Mouse (Mus musculus): Measurements from ENCODE around the gene Syt17. TPM values are rescaled to one million over a fixed set of nuclear protein-coding genes. Genes with fewer than 3 reads are reported as not detected.
A peak's percentile ranks its signal among the peaks of the same experiment; 100 is the strongest.
"Not testable (repeated sequence)": the region's sequence is repeated elsewhere in the genome, so short reads cannot be mapped to it uniquely, and the experiment has no call there.

Gene Syt17
- total and polyA plus RNA-seq, 3 experiments: 3.9 to 11.4 (median 6.0) TPM

- DNase-seq: no peak
These were observed 71.4 kb downstream of the Syt17 start for GRCm38 (mm10) chr7:118376590-118376989.

GRCm38 (mm10) chr7:118375341-118375740, 72.7 kb downstream of the Syt17 start:
- DNase-seq: no peak

GRCm38 (mm10) chr7:118371361-118371760, 76.7 kb downstream of the Syt17 start:
- no peak for DNase-seq

- DNase-seq: no peak
These were observed 78.3 kb downstream of the Syt17 start for GRCm38 (mm10) chr7:118369705-118370104.

- DNase-seq: no peak
These were observed 82.1 kb downstream of the Syt17 start for GRCm38 (mm10) chr7:118365902-118366301.

GRCm38 (mm10) chr7:118365251-118365650, 82.8 kb downstream of the Syt17 start:
- no peak for DNase-seq

GRCm38 (mm10) chr7:118364353-118365007, 83.5 kb downstream of the Syt17 start:
- DNase-seq: peak; percentile 15

- no peak for DNase-seq
These were observed 84.3 kb downstream of the Syt17 start for GRCm38 (mm10) chr7:118363587-118364233.

- DNase-seq: no peak
These were observed 85.1 kb downstream of the Syt17 start for GRCm38 (mm10) chr7:118362931-118363330.

GRCm38 (mm10) chr7:118362258-118362657, 85.8 kb downstream of the Syt17 start:
- DNase-seq: no peak

- no peak for DNase-seq
These were observed 89.0 kb downstream of the Syt17 start for GRCm38 (mm10) chr7:118358977-118359376.

- DNase-seq: not testable (repeated sequence)
These were observed 91.5 kb downstream of the Syt17 start for GRCm38 (mm10) chr7:118356410-118357005.

- DNase-seq: no peak
These were observed 97.2 kb downstream of the Syt17 start for GRCm38 (mm10) chr7:118350840-118351239.

GRCm38 (mm10) chr7:118346943-118347342, 101.1 kb downstream of the Syt17 start:
- no peak for DNase-seq

GRCm38 (mm10) chr7:118346432-118346831, 101.6 kb downstream of the Syt17 start:
- DNase-seq: no peak

- DNase-seq: no peak
These were observed 102.6 kb downstream of the Syt17 start for GRCm38 (mm10) chr7:118345396-118345795.

- DNase-seq: peak; percentile 11
These were observed 103.3 kb downstream of the Syt17 start for GRCm38 (mm10) chr7:118344701-118345100.

Other genes with a start within 250 kb of the Syt17 start
- gene Smg1, start 204.6 kb downstream of the Syt17 start, total RNA-seq (2021): 10 to 100 TPM; 29.9 to 44.5 TPM
- gene Smg1, start 204.6 kb downstream of the Syt17 start, polyA plus RNA-seq (2012; rRNA removed): 38.4 and 39.7 TPM in 2 replicates
- 10 to 100 TPM; 10.4 to 18.6 TPM for gene Itpripl2, start 43.8 kb upstream of the Syt17 start, total RNA-seq (2021)
- gene Itpripl2, start 43.8 kb upstream of the Syt17 start, polyA plus RNA-seq (2012; rRNA removed): 16.4 and 19.5 TPM in 2 replicates
- gene Coq7, start 85.1 kb upstream of the Syt17 start, total RNA-seq (2021): 10 to 100 TPM; 28.3 to 52.0 TPM
- 32.3 and 37.0 TPM in 2 replicates for gene Coq7, start 85.1 kb upstream of the Syt17 start, polyA plus RNA-seq (2012; rRNA removed)
- under 1 TPM; 0.69 TPM for gene Tmc7, start 136.5 kb upstream of the Syt17 start, total RNA-seq (2021)
- 0.20 TPM in 2 replicates for gene Tmc7, start 136.5 kb upstream of the Syt17 start, polyA plus RNA-seq (2012; rRNA removed)
- gene Tmc5, start 149.1 kb upstream of the Syt17 start, total RNA-seq (2021): not detected
- 0.04 and 0.08 TPM in 2 replicates for gene Tmc5, start 149.1 kb upstream of the Syt17 start, polyA plus RNA-seq (2012; rRNA removed)